Mouse (Mus musculus): ENCODE results near the gene Mecp2. TPM values are rescaled to one million over a fixed set of nuclear protein-coding genes. Genes with fewer than 3 reads are reported as not detected.

Gene Mecp2
- polyA plus RNA-seq, 1 experiment from 2014 or later = 15.7 TPM

- no peaks in the 10 kb centered on the region for H3K27me3 ChIP-seq (ENCODE audit: low read depth, poor library complexity, severe bottlenecking)
- no peak for DNase-seq (ENCODE audit: low spot score)
- WGBS = 87% methylated on average over 3 of the region's 3 CpGs
- peaks cover 12% of the 10 kb centered on the region for H3K4me1 ChIP-seq
- no peak overlapping the region for H3K4me3 ChIP-seq
- H3K27ac ChIP-seq (replicated peaks) = no peak overlapping the region
- H3K9me3 ChIP-seq (replicated peaks) = no peaks in the 10 kb centered on the region
- H3K36me3 ChIP-seq = no peaks in the 10 kb centered on the region
These were observed 134.1 kb downstream of the Mecp2 start for GRCm38 (mm10) chrX:74001024-74001423.

GRCm38 (mm10) chrX:73998911-73999869 lies 136.0 kb downstream of the Mecp2 start:
- no peaks in the 10 kb centered on the region for H3K27me3 ChIP-seq (ENCODE audit: low read depth, poor library complexity, severe bottlenecking)
- H3K4me3 ChIP-seq = peak overlapping the region; percentile 11; the same call in 1 of the 2 replicates
- H3K36me3 ChIP-seq = no peaks in the 10 kb centered on the region
- 31% methylated on average over 8 of the region's 8 CpGs for WGBS
- peak overlapping the region; percentile 78 for H3K27ac ChIP-seq (replicated peaks)
- peak; percentile 38 for DNase-seq (ENCODE audit: low spot score)
- no peaks in the 10 kb centered on the region for H3K9me3 ChIP-seq (replicated peaks)
- H3K4me1 ChIP-seq = peaks cover 12% of the 10 kb centered on the region

- no peak for DNase-seq (ENCODE audit: low spot score)
These were observed 157.4 kb downstream of the Mecp2 start for GRCm38 (mm10) chrX:73977783-73978182.

More at GRCm38 (mm10) chrX:73977783-73978182, 157.4 kb downstream of the Mecp2 start:
- Histone ChIP-seq H3K36me3 (no peaks in the 10 kb centered on the region), H3K4me1 (no peaks in the 10 kb centered on the region), H3K4me3 (no peak overlapping the region), H3K27ac (replicated peaks) (no peak overlapping the region), H3K27me3 (ENCODE audit: low read depth, poor library complexity, severe bottlenecking) (no peaks in the 10 kb centered on the region), H3K9me3 (replicated peaks) (no peaks in the 10 kb centered on the region)
- WGBS = 76% methylated on average over 1 of the region's 1 CpGs

MicroRNAs encoded within 50 kb of the gene (microRNA counts, 519-probe panel; counts per million panel counts)
- microRNA mmu-miR-718 = not detected

Small RNA genes lying within 50 kb of the gene (microRNA-seq; reads per million reads assigned to microRNA genes)
- gene Mir5132 (0.90 reads per million), gene Mir718 (not detected)

Other genes starting within 250 kb of the Mecp2 start
- 0.14 TPM in 1 of 2 replicates, not detected in the other for gene Avpr2, start 243.3 kb downstream of the Mecp2 start, polyA plus RNA-seq (2016; fragmentation: Nextera tagmentation; extraction: Ambion mirVana)
- 7.4 and 14.4 TPM in 2 replicates for gene L1cam, start 239.3 kb downstream of the Mecp2 start, polyA plus RNA-seq (2016; fragmentation: Nextera tagmentation; extraction: Ambion mirVana)
- gene Arhgap4, start 213.5 kb downstream of the Mecp2 start, polyA plus RNA-seq (2016; fragmentation: Nextera tagmentation; extraction: Ambion mirVana) = 1.9 and 2.7 TPM in 2 replicates
- 144 and 159 TPM in 2 replicates for gene Naa10, start 213.4 kb downstream of the Mecp2 start, polyA plus RNA-seq (2016; fragmentation: Nextera tagmentation; extraction: Ambion mirVana)
- 16.8 and 23.3 TPM in 2 replicates for gene Renbp, start 204.5 kb downstream of the Mecp2 start, polyA plus RNA-seq (2016; fragmentation: Nextera tagmentation; extraction: Ambion mirVana)
- gene Hcfc1, start 169.0 kb downstream of the Mecp2 start, polyA plus RNA-seq (2016; fragmentation: Nextera tagmentation; extraction: Ambion mirVana) = 69.6 and 78.0 TPM in 2 replicates
- 56.0 and 57.3 TPM in 2 replicates for gene Irak1, start 111.4 kb downstream of the Mecp2 start, polyA plus RNA-seq (2016; fragmentation: Nextera tagmentation; extraction: Ambion mirVana)
- not detected in 2 replicates for gene Opn1mw, start 7.9 kb downstream of the Mecp2 start, polyA plus RNA-seq (2016; fragmentation: Nextera tagmentation; extraction: Ambion mirVana)
- gene Tex28, start 32.5 kb upstream of the Mecp2 start, polyA plus RNA-seq (2016; fragmentation: Nextera tagmentation; extraction: Ambion mirVana) = not detected in 2 replicates
- gene Tktl1, start 41.9 kb upstream of the Mecp2 start, polyA plus RNA-seq (2016; fragmentation: Nextera tagmentation; extraction: Ambion mirVana) = not detected in 2 replicates
- 223 and 243 TPM in 2 replicates for gene Flna, start 114.5 kb upstream of the Mecp2 start, polyA plus RNA-seq (2016; fragmentation: Nextera tagmentation; extraction: Ambion mirVana)
- gene Emd, start 119.3 kb upstream of the Mecp2 start, polyA plus RNA-seq (2016; fragmentation: Nextera tagmentation; extraction: Ambion mirVana) = 18.5 and 20.1 TPM in 2 replicates
- gene Rpl10, start 135.4 kb upstream of the Mecp2 start, polyA plus RNA-seq (2016; fragmentation: Nextera tagmentation; extraction: Ambion mirVana) = 711 and 801 TPM in 2 replicates
- gene Taz, start 146.5 kb upstream of the Mecp2 start, polyA plus RNA-seq (2016; fragmentation: Nextera tagmentation; extraction: Ambion mirVana) = 75.7 and 77.9 TPM in 2 replicates
- gene Dnase1l1, start 147.0 kb upstream of the Mecp2 start, polyA plus RNA-seq (2016; fragmentation: Nextera tagmentation; extraction: Ambion mirVana) = 3.7 and 4.1 TPM in 2 replicates
- gene Atp6ap1, start 161.7 kb upstream of the Mecp2 start, polyA plus RNA-seq (2016; fragmentation: Nextera tagmentation; extraction: Ambion mirVana) = 89.8 and 111 TPM in 2 replicates
- 310 and 448 TPM in 2 replicates for gene Gdi1, start 169.6 kb upstream of the Mecp2 start, polyA plus RNA-seq (2016; fragmentation: Nextera tagmentation; extraction: Ambion mirVana)
- 66.8 and 67.5 TPM in 2 replicates for gene Fam50a, start 177.7 kb upstream of the Mecp2 start, polyA plus RNA-seq (2016; fragmentation: Nextera tagmentation; extraction: Ambion mirVana)
- gene Plxna3, start 193.7 kb upstream of the Mecp2 start, polyA plus RNA-seq (2016; fragmentation: Nextera tagmentation; extraction: Ambion mirVana) = 15.7 and 24.3 TPM in 2 replicates
- 118 and 122 TPM in 2 replicates for gene Lage3, start 218.3 kb upstream of the Mecp2 start, polyA plus RNA-seq (2016; fragmentation: Nextera tagmentation; extraction: Ambion mirVana)
- gene Ubl4a, start 237.9 kb upstream of the Mecp2 start, polyA plus RNA-seq (2016; fragmentation: Nextera tagmentation; extraction: Ambion mirVana) = 74.8 and 75.4 TPM in 2 replicates
- gene Slc10a3, start 238.0 kb upstream of the Mecp2 start, polyA plus RNA-seq (2016; fragmentation: Nextera tagmentation; extraction: Ambion mirVana) = 10.9 and 11.3 TPM in 2 replicates